Mouse (Mus musculus): ENCODE measurements around the gene Brinp1.
"Not testable (repeated sequence)": the region's sequence is repeated elsewhere in the genome, so short reads cannot be mapped to it uniquely, and the experiment has no call there.

Brinp1 gene

DNA sequence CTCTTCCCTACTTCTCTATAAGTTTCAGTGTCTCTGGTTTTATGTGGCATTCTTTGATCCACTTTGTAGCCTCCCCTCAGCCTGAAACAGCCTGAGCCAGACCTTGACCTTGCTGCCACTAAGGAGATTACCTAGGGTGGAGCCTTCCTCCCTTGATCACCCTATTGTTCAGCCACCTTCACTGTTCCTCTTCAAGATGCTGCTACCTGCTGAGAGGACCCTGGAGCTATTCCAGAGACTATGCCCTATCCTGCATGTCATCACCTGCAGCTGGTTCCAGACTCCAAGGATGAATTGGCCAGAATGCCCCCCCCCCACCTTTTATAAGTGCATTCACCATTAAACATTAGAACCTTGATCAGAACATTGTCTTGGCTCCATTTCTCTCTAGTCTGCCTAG is 140.2 kb downstream of the Brinp1 start:
- not testable (repeated sequence) for DNase-seq

DNA sequence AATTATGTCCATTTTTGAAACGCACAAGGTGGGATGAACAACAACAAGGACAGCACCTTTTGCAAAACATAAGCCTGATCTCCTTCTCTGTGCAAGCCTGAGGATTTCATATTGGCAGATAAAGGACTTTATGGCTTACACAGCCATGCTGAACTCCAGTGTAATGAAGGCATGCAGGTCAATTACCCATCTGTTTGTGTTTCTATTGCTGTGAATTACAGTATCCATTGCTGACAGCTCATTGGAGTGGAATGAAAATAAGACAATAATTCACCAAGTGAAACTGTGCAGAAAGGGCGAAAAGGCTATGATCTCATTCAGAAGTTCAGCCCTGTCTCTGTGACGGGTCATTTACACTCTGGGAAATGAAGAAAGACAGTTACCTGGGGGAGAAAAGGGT is 147.7 kb downstream of the Brinp1 start:
- no peak for DNase-seq

DNA sequence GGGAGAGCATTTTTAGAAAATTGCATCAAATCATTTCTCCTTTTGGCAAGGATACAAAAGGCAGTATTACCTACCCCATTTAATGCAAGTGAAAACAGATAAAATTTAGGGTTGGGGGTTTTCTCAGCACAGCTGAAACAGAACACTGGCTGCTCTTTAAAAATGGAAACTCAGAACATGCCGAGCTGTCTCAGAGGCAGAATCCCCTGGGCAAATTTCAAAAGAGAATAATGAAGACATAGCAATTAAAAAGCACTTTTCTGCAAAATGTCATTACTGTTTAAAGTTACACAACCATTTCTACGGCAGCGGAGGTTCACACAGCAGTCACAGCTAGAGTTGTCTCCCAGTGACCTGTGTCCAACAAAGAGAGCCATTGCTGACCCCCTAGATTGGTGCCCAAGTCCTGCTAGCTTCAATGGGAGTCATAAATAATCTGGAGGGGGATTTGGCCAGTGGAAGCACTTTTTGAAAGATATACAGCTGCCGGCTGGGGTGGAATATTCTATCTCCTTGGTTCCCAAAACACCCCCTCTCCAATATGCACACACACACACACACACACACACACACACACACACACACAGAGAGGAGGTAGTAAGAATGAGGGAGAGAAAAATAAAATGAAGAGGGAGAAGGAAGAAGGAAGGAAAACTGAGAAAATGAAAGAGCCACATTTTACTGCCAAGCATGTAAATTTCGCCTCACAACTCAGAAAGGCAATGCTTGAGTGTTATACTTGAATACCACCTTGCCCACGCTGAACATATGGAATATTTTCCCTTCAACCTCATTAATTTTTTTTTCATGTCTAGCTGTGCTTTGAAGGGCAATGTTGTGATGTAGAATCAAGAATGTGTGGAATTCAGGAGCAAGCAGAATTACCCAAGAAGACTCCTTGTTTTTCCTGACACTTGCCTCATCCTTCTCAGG is 152.0 kb downstream of the Brinp1 start:
- DNase-seq = no peak

DNA sequence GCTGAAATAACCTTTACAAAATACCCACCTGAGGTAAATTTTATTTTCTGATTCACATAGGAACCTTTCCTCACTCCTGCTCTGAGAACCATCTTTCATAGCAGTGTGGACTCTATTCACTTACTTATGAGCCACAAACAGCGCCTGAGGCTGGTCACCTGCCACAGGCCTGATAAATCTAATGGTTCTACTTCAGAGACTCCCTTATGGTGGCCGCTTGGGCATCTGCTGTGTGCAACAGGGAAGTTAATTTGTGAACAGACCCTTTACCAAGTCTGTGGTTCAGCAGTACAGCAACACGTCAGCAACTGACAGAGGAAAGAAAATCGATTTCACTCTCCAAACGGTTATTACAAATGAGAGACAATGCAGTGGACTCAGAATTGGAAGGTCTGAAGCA is 164.2 kb downstream of the Brinp1 start:
- no peak for DNase-seq

DNA sequence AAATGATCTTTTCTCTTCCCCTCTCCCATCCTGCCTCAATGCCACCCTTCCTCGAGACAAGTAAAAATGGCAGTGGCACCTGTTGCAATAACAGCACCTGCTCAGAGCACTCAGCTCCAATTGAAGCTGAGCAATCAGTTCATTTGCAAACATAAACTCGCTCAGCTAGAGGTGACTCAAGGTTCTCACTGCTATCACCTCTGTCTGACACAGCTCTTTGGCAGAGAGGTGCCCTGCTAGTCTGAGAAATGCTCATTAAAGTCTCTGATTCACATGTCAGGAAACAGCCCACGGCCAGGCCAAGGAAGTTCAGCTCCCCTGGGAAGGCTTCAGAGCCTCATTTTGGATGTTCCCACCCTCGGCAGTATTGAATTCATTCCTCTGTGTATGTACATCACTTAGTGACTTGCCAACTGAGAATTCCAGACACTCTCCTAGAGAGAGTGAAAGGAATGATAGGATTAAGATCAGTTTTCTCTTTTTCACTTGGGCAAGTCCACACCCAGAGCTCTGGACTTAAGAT is 165.7 kb downstream of the Brinp1 start:
- DNase-seq = no peak

DNA sequence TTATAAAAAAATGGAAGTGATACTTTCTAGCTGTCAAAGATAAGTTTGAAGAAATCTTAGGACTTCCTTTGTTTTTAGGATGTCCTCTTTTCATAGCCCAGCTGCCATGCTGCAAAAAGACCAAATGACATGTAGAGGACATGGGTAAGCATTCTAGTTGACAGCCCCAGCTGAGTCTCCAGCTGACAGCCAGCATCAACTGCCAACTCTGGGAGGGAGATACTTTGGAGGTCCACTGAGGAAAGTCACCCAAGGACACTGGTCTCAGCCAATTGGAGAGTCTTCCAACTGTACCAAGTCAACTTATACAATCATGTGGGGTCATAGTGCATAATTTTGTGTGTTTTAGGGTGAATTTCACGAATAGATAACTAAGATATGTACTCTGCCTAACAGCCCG is 166.6 kb downstream of the Brinp1 start:
- DNase-seq = no peak

DNA sequence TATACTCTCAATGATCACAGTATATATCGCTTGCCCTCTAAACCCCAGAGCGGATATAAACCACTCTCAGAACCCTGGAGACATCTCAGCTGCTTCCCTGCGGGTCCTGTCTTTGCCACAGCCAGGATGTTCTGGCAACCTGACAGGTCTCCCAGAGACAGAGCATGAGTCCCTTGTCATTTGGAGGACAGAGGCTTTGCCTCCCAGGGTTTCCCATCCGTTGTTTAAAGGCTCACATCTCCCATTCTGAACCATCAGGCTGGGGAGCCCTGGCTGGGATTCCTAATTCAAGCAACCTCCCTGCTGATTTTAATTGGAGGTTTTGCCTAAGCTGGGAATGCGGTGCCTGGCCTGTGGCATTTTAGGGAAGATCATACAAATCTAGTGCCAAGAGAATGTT is 185.9 kb downstream of the Brinp1 start:
- no peak for DNase-seq

DNA sequence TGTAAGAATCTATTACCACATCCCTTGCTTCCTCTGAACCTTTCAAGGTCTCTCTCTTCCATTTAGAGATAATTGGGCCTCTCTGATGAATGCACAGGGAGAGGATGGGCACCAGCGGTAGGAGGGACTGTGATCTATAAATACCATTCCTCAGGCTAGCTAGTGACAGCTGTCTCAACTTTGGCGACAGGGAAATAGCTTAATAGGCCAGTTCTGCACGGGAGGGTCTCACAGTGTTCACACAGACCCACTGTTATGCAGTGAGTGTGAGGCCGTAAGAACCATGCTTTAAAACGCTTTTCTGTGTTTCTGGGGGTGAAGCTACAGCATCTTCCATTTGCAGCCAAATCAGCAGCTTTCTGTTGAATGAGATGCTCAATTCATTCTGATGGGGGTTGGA is 186.8 kb downstream of the Brinp1 start:
- DNase-seq = no peak

DNA sequence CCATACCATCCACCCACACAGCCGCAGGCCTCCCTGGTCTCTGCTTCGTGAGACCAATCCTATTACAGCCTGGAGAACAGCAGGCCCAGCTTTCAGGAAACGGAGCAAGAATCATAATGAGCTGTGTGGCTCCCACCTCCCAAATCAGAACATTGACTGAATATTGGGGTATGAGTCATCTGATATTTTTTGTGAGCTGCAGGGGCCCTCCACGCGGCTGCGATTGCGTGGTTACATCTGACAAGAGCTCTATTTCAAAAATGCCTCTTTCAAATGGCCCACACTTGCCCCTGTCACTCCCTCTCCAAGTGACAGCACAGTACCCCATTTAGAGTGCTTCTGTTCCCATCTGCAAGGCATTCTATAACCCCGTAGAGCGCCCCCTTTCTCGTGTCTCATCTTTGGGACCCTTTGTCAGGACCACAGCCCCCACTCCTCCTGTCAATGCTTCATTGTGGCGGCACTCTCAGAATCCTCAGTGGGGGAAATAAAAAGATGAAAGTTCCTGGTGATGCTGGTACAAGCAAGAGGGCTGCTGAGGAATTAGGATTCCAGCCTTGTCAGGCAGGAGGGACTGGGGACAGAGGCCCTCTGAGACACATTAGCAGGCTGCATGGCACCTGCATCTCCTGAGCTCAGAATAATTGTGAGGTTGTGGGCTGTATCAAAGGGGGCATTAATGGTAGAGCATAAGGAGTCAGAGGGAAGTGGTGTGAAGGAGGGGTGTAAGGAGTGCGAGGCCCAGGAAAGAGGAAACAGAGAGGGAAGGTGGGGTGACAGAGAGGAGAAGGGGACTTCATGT is 188.2 kb downstream of the Brinp1 start:
- DNase-seq = no peak

DNA sequence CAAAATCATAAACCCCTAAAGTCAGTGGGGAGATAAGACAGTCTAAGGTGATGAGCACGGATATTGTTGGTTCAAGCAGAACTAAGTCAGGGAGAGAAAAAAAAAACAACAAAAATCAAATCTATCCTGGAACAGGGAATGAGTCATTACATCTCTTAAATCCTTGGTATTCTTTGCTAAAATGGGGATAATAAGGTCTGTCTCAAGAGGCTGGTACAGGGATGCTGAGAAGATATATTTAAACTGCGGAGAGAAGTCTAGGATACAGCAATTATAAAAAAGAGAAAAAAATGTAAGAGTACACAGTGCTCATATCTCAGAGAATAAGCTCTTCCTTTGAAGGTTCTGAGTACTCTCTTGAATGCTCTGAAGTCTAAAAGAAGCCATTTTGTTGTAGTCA is 189.3 kb downstream of the Brinp1 start:
- no peak for DNase-seq

DNA sequence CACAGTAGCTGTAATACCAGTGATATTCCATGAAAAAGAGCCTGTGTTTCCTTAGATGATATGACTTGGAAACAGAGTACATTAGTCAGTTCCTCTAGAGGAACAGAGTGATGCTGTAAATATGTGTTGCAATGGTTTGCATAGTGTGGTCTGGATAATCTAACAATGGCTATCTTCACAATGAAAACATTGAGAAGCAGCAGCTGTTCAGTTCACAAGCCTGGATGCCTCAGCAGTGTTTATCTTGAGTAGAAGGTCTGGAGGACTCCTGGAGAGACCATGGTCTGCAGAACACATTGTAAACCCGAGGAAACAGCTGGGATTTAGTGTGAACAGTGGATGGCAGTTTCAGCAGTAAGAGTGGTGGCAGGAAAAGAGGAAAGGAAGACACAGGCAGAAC is 233.2 kb downstream of the Brinp1 start:
- DNase-seq = no peak

All from kidney, postnatal 36 days (tissue).